Mouse (Mus musculus): ENCODE results near the gene Olfr727. TPM values are rescaled to one million over a fixed set of nuclear protein-coding genes. Genes with fewer than 3 reads are reported as not detected.

The Olfr727 gene
- total RNA-seq (2012; rRNA removed) (not detected in 2 replicates), polyA plus RNA-seq (2012; ENCODE audit: insufficient read depth in 1 of 2, insufficient read length in 2 of 2, low read depth in 1 of 2, low replicate concordance in 2 of 2, missing spikeins in 1 of 2) (not detected)

DNA sequence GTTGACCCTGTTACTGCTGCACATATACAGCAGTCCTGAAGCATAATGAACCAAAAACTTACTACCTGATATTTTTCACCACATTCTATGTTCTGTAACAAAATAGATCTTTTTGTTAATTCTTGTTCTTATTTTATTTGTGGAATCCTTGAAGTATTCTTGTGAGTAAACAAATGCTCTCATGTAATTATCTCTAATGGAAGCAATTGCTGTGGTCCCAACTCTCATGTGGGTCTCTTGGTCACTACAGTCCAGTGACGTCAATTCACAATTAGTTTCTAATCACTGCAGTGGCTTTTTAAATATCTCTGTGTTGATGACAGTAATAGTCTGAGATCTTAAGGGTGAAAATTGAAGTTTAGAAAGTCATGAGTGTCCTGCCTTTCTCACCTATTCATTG, at the start of gene Olfr727:
Olfr727 (plus strand) TSS at position 301 of the 400 bp plus-strand sequence.
- DNase-seq (ENCODE audit: low read depth, low spot score): no peak
- Histone ChIP-seq H3K4me1 (ENCODE audit: control insufficient read depth in 1 of 2, insufficient read depth in 2 of 2, low read length in 2 of 2) (no peaks in the 10 kb centered on the region), H3K9me3 (replicated peaks; ENCODE audit: insufficient read depth, low read length) (no peaks in the 10 kb centered on the region), H3K36me3 (ENCODE audit: control insufficient read depth in 1 of 2, insufficient read depth in 2 of 2, low read length in 2 of 2) (no peaks in the 10 kb centered on the region), H3K79me2 (ENCODE audit: control insufficient read depth, insufficient read depth, low read length, poor library complexity) (no peaks in the 10 kb centered on the region), H3K27ac (ENCODE audit: control insufficient read depth, low read depth, low read length) (no peak within 1 kb of the TSS), H3K9ac (ENCODE audit: control insufficient read depth, low read depth, low read length, poor library complexity, severe bottlenecking) (no peak within 1 kb of the TSS), H3K4me3 (ENCODE audit: control insufficient read depth in 1 of 2, insufficient read depth in 1 of 2, low read depth in 2 of 2, low read length in 2 of 2) (no peak within 1 kb of the TSS), H3K27me3 (ENCODE audit: control insufficient read depth in 1 of 2, insufficient read depth in 2 of 2, low read length in 2 of 2) (no peaks in the 10 kb centered on the region)
- TF ChIP-seq ZMIZ1 (IDR thresholded peaks at IDR 0.05; ENCODE audit: low read depth, low read length): no peak
- no peak for TF ChIP-seq ZKSCAN1 (IDR thresholded peaks at IDR 0.05; ENCODE audit: low read depth, low read length)
- TF ChIP-seq SMC3 (IDR thresholded peaks at IDR 0.05; ENCODE audit: low read depth, low read length): no peak
- no peak for TF ChIP-seq GATA1 (IDR thresholded peaks at IDR 0.05; ENCODE audit: low read depth, low read length)
- no peak for TF ChIP-seq MYB (IDR thresholded peaks at IDR 0.05; ENCODE audit: low read depth, low read length)
- no peak for TF ChIP-seq CTCF (IDR thresholded peaks at IDR 0.05 in 2 of 3, conservative IDR thresholded peaks at IDR 0.05 in 1 of 3; ENCODE audit: control insufficient read depth in 1 of 3, insufficient read depth in 1 of 3, low read depth in 2 of 3, low read length in 3 of 3, poor library complexity in 1 of 3, severe bottlenecking in 1 of 3)
- TF ChIP-seq MAFK (IDR thresholded peaks at IDR 0.05; ENCODE audit: borderline replicate concordance, low read depth, low read length): no peak
- no peak for TF ChIP-seq E2F4 (IDR thresholded peaks at IDR 0.05; ENCODE audit: borderline replicate concordance, low read depth, low read length)
- TF ChIP-seq EP300 (IDR thresholded peaks at IDR 0.05; ENCODE audit: low read depth in 1 of 2, low read length in 2 of 2): no peak
- TF ChIP-seq UBTF (IDR thresholded peaks at IDR 0.05; ENCODE audit: borderline replicate concordance, insufficient read depth, low read depth, low read length): no peak
- TF ChIP-seq TAL1 (IDR thresholded peaks at IDR 0.05; ENCODE audit: low read length): no peak
- TF ChIP-seq MXI1 (IDR thresholded peaks at IDR 0.05; ENCODE audit: low read depth, low read length): no peak

GRCm38 (mm10) chr14:50090853-50091252, 32.1 kb upstream of the Olfr727 start, which contains the start of gene Olfr726:
TSS of gene Olfr726 (minus strand) at chr14:50090953.
- Histone ChIP-seq H3K9ac (ENCODE audit: control insufficient read depth, low read depth, low read length, poor library complexity, severe bottlenecking) (no peak within 1 kb of the TSS), H3K27ac (ENCODE audit: control insufficient read depth, low read depth, low read length) (no peak within 1 kb of the TSS), H3K9me3 (replicated peaks; ENCODE audit: insufficient read depth, low read length) (no peaks in the 10 kb centered on the region), H3K27me3 (ENCODE audit: control insufficient read depth in 1 of 2, insufficient read depth in 2 of 2, low read length in 2 of 2) (no peaks in the 10 kb centered on the region), H3K4me3 (ENCODE audit: control insufficient read depth in 1 of 2, insufficient read depth in 1 of 2, low read depth in 2 of 2, low read length in 2 of 2) (no peak within 1 kb of the TSS), H3K79me2 (ENCODE audit: control insufficient read depth, insufficient read depth, low read length, poor library complexity) (no peaks in the 10 kb centered on the region), H3K36me3 (ENCODE audit: control insufficient read depth in 1 of 2, insufficient read depth in 2 of 2, low read length in 2 of 2) (no peaks in the 10 kb centered on the region), H3K4me1 (ENCODE audit: control insufficient read depth in 1 of 2, insufficient read depth in 2 of 2, low read length in 2 of 2) (no peaks in the 10 kb centered on the region)
- no peak for TF ChIP-seq GABPA (IDR thresholded peaks at IDR 0.05; ENCODE audit: low read depth, low read length)
- no peak for TF ChIP-seq BHLHE40 (IDR thresholded peaks at IDR 0.05; ENCODE audit: borderline replicate concordance, low read depth, low read length)
- TF ChIP-seq POLR2AphosphoS2 (IDR thresholded peaks at IDR 0.05; ENCODE audit: low read length): no peak
- no peak for TF ChIP-seq MAFK (IDR thresholded peaks at IDR 0.05; ENCODE audit: borderline replicate concordance, low read depth, low read length)
- no peak for TF ChIP-seq POLR2A (IDR thresholded peaks at IDR 0.05; ENCODE audit: control insufficient read depth in 1 of 2, insufficient read depth in 1 of 2, low read depth in 1 of 2, low read length in 2 of 2, poor library complexity in 1 of 2)
- TF ChIP-seq ZKSCAN1 (IDR thresholded peaks at IDR 0.05; ENCODE audit: low read depth, low read length): no peak
- TF ChIP-seq ZC3H11A (IDR thresholded peaks at IDR 0.05; ENCODE audit: low read depth, low read length): no peak
- no peak for TF ChIP-seq MYC (IDR thresholded peaks at IDR 0.05; ENCODE audit: low read depth, low read length)
- no peak for TF ChIP-seq TCF12 (IDR thresholded peaks at IDR 0.05; ENCODE audit: low read depth, low read length)
- no peak for TF ChIP-seq SIN3A (IDR thresholded peaks at IDR 0.05; ENCODE audit: low read length)
- TF ChIP-seq E2F4 (IDR thresholded peaks at IDR 0.05; ENCODE audit: borderline replicate concordance, low read depth, low read length): no peak
- TF ChIP-seq ZMIZ1 (IDR thresholded peaks at IDR 0.05; ENCODE audit: low read depth, low read length): no peak
- no peak for DNase-seq (ENCODE audit: low read depth, low spot score)

All from MEL (cell line).